Mouse (Mus musculus): ENCODE measurements around the gene Hoxb4. TPM values are rescaled to one million over a fixed set of nuclear protein-coding genes. Genes with fewer than 3 reads are reported as not detected.

Hoxb4 gene
- polyA plus RNA-seq, 1 experiment from 2014 or later: 1.1 TPM

- Histone ChIP-seq H3K9ac (ENCODE audit: low read depth, low read length) (no peak overlapping the region), H3K4me3 (ENCODE audit: low read depth, low read length) (no peak overlapping the region), H3K9me3 (ENCODE audit: control insufficient read depth, low read length) (no peaks in the 10 kb centered on the region), H3K27me3 (replicated peaks; ENCODE audit: control insufficient read depth, insufficient read depth, low read length) (peaks cover 94% of the 10 kb centered on the region), H3K27ac (ENCODE audit: low read depth, low read length) (no peak overlapping the region), H3K4me2 (no peak overlapping the region), H3K4me1 (replicated peaks; ENCODE audit: control insufficient read depth, insufficient read depth, low read length) (peaks cover 11% of the 10 kb centered on the region), H3K36me3 (ENCODE audit: control insufficient read depth, insufficient read depth, low read length) (no peaks in the 10 kb centered on the region)
- 50% methylated on average over 5 of the region's 5 CpGs for WGBS
- ATAC-seq (replicated peaks; ENCODE audit: low FRiP score): no peak
- DNase-seq (ENCODE audit: low spot score): no peak
These were observed 29.0 kb downstream of the Hoxb4 start for GRCm38 (mm10) chr11:96346916-96347520.

DNA sequence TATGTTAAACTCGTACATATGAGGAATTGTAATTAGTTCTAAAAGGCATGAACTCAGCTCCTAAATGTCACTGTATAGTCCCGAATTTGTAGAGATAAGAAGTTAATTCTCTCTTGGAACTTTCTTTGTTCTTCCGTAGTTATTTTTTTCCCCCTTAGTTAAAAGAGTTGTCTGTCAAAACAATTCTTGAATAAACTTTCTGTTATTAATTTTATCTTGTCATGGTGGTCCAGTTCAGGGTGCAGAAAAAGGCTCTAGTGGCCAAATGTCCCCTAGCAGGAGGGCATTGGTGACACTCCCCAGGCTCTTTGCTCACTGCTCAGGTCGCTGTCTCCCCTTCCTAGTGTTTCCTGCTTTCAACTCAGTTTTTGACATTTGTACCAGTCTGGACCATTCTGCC lies 29.6 kb downstream of the Hoxb4 start:
- Histone ChIP-seq H3K36me3 (ENCODE audit: control insufficient read depth, insufficient read depth, low read length) (no peaks in the 10 kb centered on the region), H3K9ac (ENCODE audit: low read depth, low read length) (no peak overlapping the region), H3K9me3 (ENCODE audit: control insufficient read depth, low read length) (no peaks in the 10 kb centered on the region), H3K4me3 (ENCODE audit: low read depth, low read length) (no peak overlapping the region), H3K27ac (ENCODE audit: low read depth, low read length) (peak overlapping the region; percentile 60; the same call in 1 of the 2 replicates), H3K4me2 (peak overlapping the region; percentile 45), H3K27me3 (replicated peaks; ENCODE audit: control insufficient read depth, insufficient read depth, low read length) (peaks cover 94% of the 10 kb centered on the region), H3K4me1 (replicated peaks; ENCODE audit: control insufficient read depth, insufficient read depth, low read length) (peaks cover 9% of the 10 kb centered on the region)
- ATAC-seq (replicated peaks; ENCODE audit: low FRiP score) (no peak), DNase-seq (ENCODE audit: low spot score) (no peak)
- 28% methylated on average over 4 of the region's 4 CpGs for WGBS

DNA sequence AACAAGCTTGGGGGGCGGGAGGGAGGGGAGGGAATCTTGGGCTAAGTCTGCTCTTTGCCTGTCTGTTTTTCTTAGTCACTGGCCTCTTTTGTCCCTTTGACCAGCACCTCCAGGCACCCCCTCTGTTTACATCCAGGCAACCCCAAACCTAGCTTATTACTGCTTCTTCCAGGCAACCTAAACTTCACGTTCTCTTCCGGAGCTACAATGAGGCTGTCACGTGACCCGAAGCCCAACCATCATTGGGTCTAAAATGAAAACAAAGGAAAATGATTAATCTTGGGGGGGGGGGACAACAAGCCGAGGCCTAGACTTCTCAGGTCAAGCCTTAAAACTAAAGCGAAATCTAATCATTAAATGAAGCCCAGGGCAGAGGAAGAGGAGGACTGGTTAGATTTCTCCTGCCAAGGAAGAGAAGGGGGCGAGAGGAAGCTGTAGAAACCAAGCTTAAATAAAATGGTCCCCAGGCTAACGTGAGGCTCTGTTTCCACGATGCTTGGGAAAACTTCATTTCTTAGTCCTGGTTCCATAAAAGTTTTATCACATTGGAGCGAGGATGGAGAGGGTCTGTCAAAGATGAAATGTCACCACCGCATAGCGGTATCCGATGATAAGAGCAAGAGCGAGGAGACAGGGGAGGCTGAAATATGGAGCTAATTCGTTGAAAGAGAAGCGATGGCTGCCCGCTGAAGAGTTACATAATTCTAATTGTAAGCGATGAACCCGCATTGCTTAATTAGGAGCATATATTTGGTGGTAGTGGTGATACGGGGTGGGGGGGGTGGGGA lies 30.3 kb downstream of the Hoxb4 start:
- H3K27ac ChIP-seq (ENCODE audit: low read depth, low read length): peak overlapping the region; percentile 60; the same call in 1 of the 2 replicates
- H3K36me3 ChIP-seq (ENCODE audit: control insufficient read depth, insufficient read depth, low read length): no peaks in the 10 kb centered on the region
- peak overlapping the region; percentile 45 for H3K4me2 ChIP-seq
- WGBS: 16% methylated on average over 21 of the region's 21 CpGs
- DNase-seq (ENCODE audit: low spot score) (no peak), ATAC-seq (replicated peaks; ENCODE audit: low FRiP score) (no peak)
- H3K9ac ChIP-seq (ENCODE audit: low read depth, low read length): no peak overlapping the region
- peaks cover 9% of the 10 kb centered on the region for H3K4me1 ChIP-seq (replicated peaks; ENCODE audit: control insufficient read depth, insufficient read depth, low read length)
- H3K4me3 ChIP-seq (ENCODE audit: low read depth, low read length): no peak overlapping the region
- H3K27me3 ChIP-seq (replicated peaks; ENCODE audit: control insufficient read depth, insufficient read depth, low read length): peaks cover 94% of the 10 kb centered on the region
- no peaks in the 10 kb centered on the region for H3K9me3 ChIP-seq (ENCODE audit: control insufficient read depth, low read length)

- H3K9ac ChIP-seq (ENCODE audit: low read depth, low read length): no peak overlapping the region
- no peaks in the 10 kb centered on the region for H3K9me3 ChIP-seq (ENCODE audit: control insufficient read depth, low read length)
- no peaks in the 10 kb centered on the region for H3K36me3 ChIP-seq (ENCODE audit: control insufficient read depth, insufficient read depth, low read length)
- H3K4me1 ChIP-seq (replicated peaks; ENCODE audit: control insufficient read depth, insufficient read depth, low read length): peaks cover 8% of the 10 kb centered on the region
- WGBS: 51% methylated on average over 3 of the region's 3 CpGs
- peak overlapping the region; percentile 45; the same call in 1 of the 2 replicates for H3K4me2 ChIP-seq
- H3K4me3 ChIP-seq (ENCODE audit: low read depth, low read length): no peak overlapping the region
- H3K27ac ChIP-seq (ENCODE audit: low read depth, low read length): peak overlapping the region; percentile 45; the same call in 1 of the 2 replicates
- ATAC-seq (replicated peaks; ENCODE audit: low FRiP score) (no peak), DNase-seq (ENCODE audit: low spot score) (no peak)
- H3K27me3 ChIP-seq (replicated peaks; ENCODE audit: control insufficient read depth, insufficient read depth, low read length): peaks cover 93% of the 10 kb centered on the region
These were observed 30.9 kb downstream of the Hoxb4 start for GRCm38 (mm10) chr11:96348988-96349387.

DNA sequence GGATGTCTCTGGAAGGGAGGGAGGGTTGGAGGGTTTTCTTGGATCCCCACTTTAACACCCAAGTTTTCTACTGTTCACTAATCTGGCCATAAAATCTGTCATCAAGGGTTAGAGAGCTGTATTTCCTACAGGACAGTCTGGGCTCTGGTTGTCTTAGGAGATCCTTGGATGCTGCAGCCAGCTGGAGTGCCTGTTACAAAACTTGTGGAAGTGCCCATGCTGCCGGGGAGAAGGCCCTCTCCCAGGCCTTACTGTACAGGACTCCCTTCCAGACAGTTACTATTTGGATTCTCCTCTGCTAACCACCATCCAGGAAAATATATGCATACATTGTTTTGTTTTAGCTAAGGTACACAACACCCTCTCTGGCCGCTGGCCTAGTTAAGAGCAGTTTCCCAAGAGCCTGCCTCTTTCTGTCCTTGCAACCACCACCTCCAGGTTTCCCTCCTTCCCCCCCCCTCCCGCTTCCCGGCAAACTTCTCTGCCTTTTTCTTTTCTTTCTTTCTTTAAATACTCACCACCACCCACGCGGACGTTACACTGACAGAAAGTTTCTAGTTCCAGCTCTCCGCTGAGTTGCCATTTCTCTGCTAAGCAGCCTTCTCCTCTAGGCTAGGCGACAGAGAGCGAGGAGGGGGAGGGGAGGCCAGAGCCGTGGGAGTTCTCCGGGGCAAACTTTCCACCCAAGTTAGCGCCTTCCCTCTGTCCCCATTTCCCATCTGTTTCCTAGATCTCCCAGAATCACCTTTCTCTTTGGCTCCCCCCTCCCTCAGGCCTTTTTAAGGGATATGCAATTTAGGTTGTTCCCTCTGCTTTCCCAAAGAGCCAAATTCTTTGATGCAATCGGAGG lies 31.6 kb downstream of the Hoxb4 start:
- WGBS: 21% methylated on average over 14 of the region's 14 CpGs
- no peak overlapping the region for H3K9ac ChIP-seq (ENCODE audit: low read depth, low read length)
- peaks cover 93% of the 10 kb centered on the region for H3K27me3 ChIP-seq (replicated peaks; ENCODE audit: control insufficient read depth, insufficient read depth, low read length)

DNA sequence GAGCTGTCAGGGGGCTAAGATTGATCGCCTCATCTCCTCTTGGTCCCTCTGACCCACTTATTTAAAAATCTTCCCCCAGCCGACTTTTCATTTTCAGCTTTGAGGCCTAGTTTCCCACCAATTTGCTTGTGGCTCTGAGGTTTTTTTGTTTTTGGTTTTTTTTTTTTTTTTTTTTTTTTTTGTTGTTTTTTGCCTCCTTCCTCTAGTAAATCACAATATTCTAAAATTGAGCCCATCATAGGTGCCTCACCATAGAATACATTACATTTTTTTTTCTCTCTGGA lies 32.2 kb downstream of the Hoxb4 start, which contains the start of gene Hoxb2:
Gene Hoxb2, plus strand, starts transcription at position 185 of the 284 bp plus-strand sequence.
- no peaks in the 10 kb centered on the region for H3K36me3 ChIP-seq (ENCODE audit: control insufficient read depth, insufficient read depth, low read length)
- ATAC-seq (replicated peaks; ENCODE audit: low FRiP score): no peak
- WGBS: 11% methylated on average over 2 of the region's 2 CpGs
- no peaks in the 10 kb centered on the region for H3K9me3 ChIP-seq (ENCODE audit: control insufficient read depth, low read length)
- H3K27me3 ChIP-seq (replicated peaks; ENCODE audit: control insufficient read depth, insufficient read depth, low read length): peaks cover 93% of the 10 kb centered on the region
- H3K27ac ChIP-seq (ENCODE audit: low read depth, low read length): peak within 1 kb of the TSS; percentile 96; the same call in 1 of the 2 replicates
- no peak within 1 kb of the TSS for H3K9ac ChIP-seq (ENCODE audit: low read depth, low read length)
- DNase-seq (ENCODE audit: low spot score): no peak
- no peak within 1 kb of the TSS for H3K4me3 ChIP-seq (ENCODE audit: low read depth, low read length)
- H3K4me1 ChIP-seq (replicated peaks; ENCODE audit: control insufficient read depth, insufficient read depth, low read length): peaks cover 5% of the 10 kb centered on the region
- H3K4me2 ChIP-seq: peak within 1 kb of the TSS; percentile 63

More for the DNA sequence above, 31.6 kb downstream of the Hoxb4 start:
- H3K4me1 ChIP-seq (replicated peaks; ENCODE audit: control insufficient read depth, insufficient read depth, low read length): peaks cover 5% of the 10 kb centered on the region
- DNase-seq (ENCODE audit: low spot score) (no peak), ATAC-seq (replicated peaks; ENCODE audit: low FRiP score) (no peak)
- H3K4me2 ChIP-seq: peak overlapping the region; percentile 16
- H3K9me3 ChIP-seq (ENCODE audit: control insufficient read depth, low read length): no peaks in the 10 kb centered on the region
- H3K4me3 ChIP-seq (ENCODE audit: low read depth, low read length): no peak overlapping the region
- H3K27ac ChIP-seq (ENCODE audit: low read depth, low read length): peak overlapping the region; percentile 3; the same call in 1 of the 2 replicates
- H3K36me3 ChIP-seq (ENCODE audit: control insufficient read depth, insufficient read depth, low read length): no peaks in the 10 kb centered on the region

GRCm38 (mm10) chr11:96350791-96351190 lies 32.7 kb downstream of the Hoxb4 start:
- no peak overlapping the region for H3K27ac ChIP-seq (ENCODE audit: low read depth, low read length)
- H3K36me3 ChIP-seq (ENCODE audit: control insufficient read depth, insufficient read depth, low read length): no peaks in the 10 kb centered on the region
- 49% methylated on average over 2 of the region's 2 CpGs for WGBS
- no peaks in the 10 kb centered on the region for H3K9me3 ChIP-seq (ENCODE audit: control insufficient read depth, low read length)
- no peak overlapping the region for H3K4me2 ChIP-seq
- DNase-seq (ENCODE audit: low spot score) (no peak), ATAC-seq (replicated peaks; ENCODE audit: low FRiP score) (no peak)
- H3K27me3 ChIP-seq (replicated peaks; ENCODE audit: control insufficient read depth, insufficient read depth, low read length): peaks cover 91% of the 10 kb centered on the region
- H3K9ac ChIP-seq (ENCODE audit: low read depth, low read length): no peak overlapping the region
- H3K4me3 ChIP-seq (ENCODE audit: low read depth, low read length): no peak overlapping the region
- H3K4me1 ChIP-seq (replicated peaks; ENCODE audit: control insufficient read depth, insufficient read depth, low read length): peaks cover 5% of the 10 kb centered on the region

DNA sequence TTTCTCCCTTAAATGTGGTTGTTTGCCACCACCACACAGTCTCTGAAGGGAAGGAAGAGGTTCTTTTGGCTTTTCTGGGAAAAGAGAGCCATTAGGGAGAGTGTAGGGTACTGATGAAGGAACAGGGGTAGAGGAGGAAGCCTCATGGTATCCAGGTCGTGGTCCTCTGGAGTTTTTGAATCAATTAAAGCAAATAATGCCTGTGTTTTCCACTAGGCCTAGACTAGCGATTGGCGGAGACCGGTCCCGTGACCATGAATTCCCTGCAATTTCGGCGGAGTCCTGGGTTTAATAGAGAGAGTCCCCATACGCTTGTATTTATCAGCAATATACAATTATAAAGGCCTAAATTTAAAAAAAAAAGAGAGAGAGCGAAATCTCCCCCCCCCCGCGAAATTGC lies 33.2 kb downstream of the Hoxb4 start:
- Histone ChIP-seq H3K9me3 (ENCODE audit: control insufficient read depth, low read length) (no peaks in the 10 kb centered on the region), H3K36me3 (ENCODE audit: control insufficient read depth, insufficient read depth, low read length) (no peaks in the 10 kb centered on the region), H3K27me3 (replicated peaks; ENCODE audit: control insufficient read depth, insufficient read depth, low read length) (peaks cover 91% of the 10 kb centered on the region), H3K4me3 (ENCODE audit: low read depth, low read length) (peak overlapping the region; percentile 62), H3K9ac (ENCODE audit: low read depth, low read length) (no peak overlapping the region; the same call in 1 of the 2 replicates), H3K27ac (ENCODE audit: low read depth, low read length) (peak overlapping the region; percentile 96; the same call in 1 of the 2 replicates), H3K4me1 (replicated peaks; ENCODE audit: control insufficient read depth, insufficient read depth, low read length) (peaks cover 3% of the 10 kb centered on the region; the same call in 1 of the 2 replicates), H3K4me2 (peak overlapping the region; percentile 63)
- no peak for ATAC-seq (replicated peaks; ENCODE audit: low FRiP score)
- 15% methylated on average over 11 of the region's 11 CpGs for WGBS
- DNase-seq (ENCODE audit: low spot score): no peak

Measured in liver, embryonic 11.5 days (tissue).